Mouse (Mus musculus): ENCODE results near the gene Tmem8b. TPM values are rescaled to one million over a fixed set of nuclear protein-coding genes. Genes with fewer than 3 reads are reported as not detected.

Tmem8b gene
- polyA plus RNA-seq, 1 experiment from 2014 or later, result 13.5 TPM

DNA sequence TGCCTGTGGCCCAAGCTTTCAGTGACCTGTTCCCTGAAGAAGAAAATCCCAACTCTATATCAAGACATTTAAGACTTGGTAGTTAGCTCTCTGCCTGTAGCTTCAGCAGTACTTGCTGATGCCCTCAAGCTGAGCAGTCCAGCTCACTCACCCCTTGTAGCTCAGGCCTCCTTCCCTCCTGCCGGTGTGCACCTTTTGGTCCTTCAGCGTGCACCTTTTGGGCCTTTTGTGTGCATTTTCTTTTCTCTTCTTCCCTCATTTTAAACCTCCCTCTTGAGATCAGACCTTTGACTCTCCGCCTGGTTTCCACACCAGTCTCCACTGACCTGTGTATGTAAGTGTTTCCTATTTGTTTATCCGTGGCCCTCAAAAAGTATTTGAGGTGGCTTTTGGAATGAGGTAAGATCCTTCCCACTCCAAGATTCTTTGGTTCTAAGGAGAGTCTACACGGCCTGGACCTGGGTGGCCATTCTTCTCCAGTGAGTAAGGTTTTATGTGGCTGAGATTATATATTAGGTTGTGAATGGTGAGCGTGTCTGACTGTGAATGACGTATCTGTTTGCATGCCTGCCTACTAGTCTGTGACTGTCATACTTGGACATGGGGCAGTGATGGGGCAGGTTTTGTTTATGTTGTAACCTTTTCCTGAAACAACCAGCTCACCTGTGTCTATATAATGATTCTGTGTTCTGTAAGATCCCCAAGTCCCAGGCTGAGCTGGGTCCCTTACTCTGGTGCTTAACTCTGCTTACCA is 34.0 kb upstream of the Tmem8b start:
- 0 out of 2 replicates have a peak overlapping the region, but pooled peaks have one; percentile 64 for H3K4me3 ChIP-seq
- H3K27ac ChIP-seq (replicated peaks), result no peak overlapping the region
- H3K27me3 ChIP-seq, result no peaks in the 10 kb centered on the region
- 79% methylated on average over 7 of the region's 7 CpGs for WGBS
- peak overlapping the region; percentile 86 for H3K4me2 ChIP-seq
- ATAC-seq (ENCODE audit: low read depth), result no peak
- H3K9ac ChIP-seq, result peak overlapping the region; percentile 43; the same call in 1 of the 2 replicates
- no peaks in the 10 kb centered on the region for H3K36me3 ChIP-seq
- H3K9me3 ChIP-seq, result no peaks in the 10 kb centered on the region
- peaks cover 60% of the 10 kb centered on the region for H3K4me1 ChIP-seq (replicated peaks)

GRCm38 (mm10) chr4:43636751-43637150 is 32.0 kb upstream of the Tmem8b start:
- H3K27ac ChIP-seq (replicated peaks), result no peak overlapping the region
- no peak overlapping the region for H3K9ac ChIP-seq
- H3K4me1 ChIP-seq (replicated peaks), result peaks cover 43% of the 10 kb centered on the region
- H3K36me3 ChIP-seq, result peaks cover 5% of the 10 kb centered on the region
- no peak overlapping the region for H3K4me3 ChIP-seq
- no peaks in the 10 kb centered on the region for H3K9me3 ChIP-seq
- no peak overlapping the region for H3K4me2 ChIP-seq
- ATAC-seq (ENCODE audit: low read depth), result no peak
- no peaks in the 10 kb centered on the region for H3K27me3 ChIP-seq
- 77% methylated on average over 6 of the region's 6 CpGs for WGBS

- Histone ChIP-seq H3K36me3 (peaks cover 29% of the 10 kb centered on the region), H3K4me1 (replicated peaks) (peaks cover 10% of the 10 kb centered on the region), H3K4me2 (no peak overlapping the region), H3K27ac (replicated peaks) (no peak overlapping the region), H3K27me3 (no peaks in the 10 kb centered on the region), H3K9me3 (no peaks in the 10 kb centered on the region), H3K9ac (no peak overlapping the region), H3K4me3 (no peak overlapping the region)
- no peak for ATAC-seq (ENCODE audit: low read depth)
- 74% methylated on average over 9 of the region's 9 CpGs for WGBS
Measured at GRCm38 (mm10) chr4:43640076-43640475, 28.7 kb upstream of the Tmem8b start.

DNA sequence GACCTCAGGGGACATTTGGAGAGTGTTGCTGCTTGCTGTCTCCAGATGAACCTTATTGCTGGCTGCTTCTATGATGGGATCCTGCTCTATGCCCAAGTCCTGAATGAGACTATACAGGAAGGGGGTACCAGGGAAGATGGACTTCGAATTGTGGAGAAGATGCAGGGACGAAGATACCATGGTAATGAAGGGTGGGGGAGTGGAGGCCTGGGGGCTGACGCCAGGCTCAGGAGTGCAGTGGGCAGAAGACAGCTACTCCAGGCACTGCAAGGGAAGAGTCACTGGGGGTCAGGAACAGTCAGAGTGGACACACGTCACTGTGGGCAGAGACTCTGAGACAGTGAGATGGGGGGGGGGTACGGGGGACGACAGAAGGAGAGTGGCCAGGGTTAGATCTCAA is 28.3 kb upstream of the Tmem8b start:
- no peaks in the 10 kb centered on the region for H3K9me3 ChIP-seq
- peaks cover 33% of the 10 kb centered on the region for H3K36me3 ChIP-seq
- H3K9ac ChIP-seq, result no peak overlapping the region
- H3K4me3 ChIP-seq, result no peak overlapping the region
- 85% methylated on average over 6 of the region's 6 CpGs for WGBS
- no peak overlapping the region for H3K4me2 ChIP-seq
- no peak overlapping the region for H3K27ac ChIP-seq (replicated peaks)
- H3K27me3 ChIP-seq, result no peaks in the 10 kb centered on the region
- peaks cover 6% of the 10 kb centered on the region; the same call in 1 of the 2 replicates for H3K4me1 ChIP-seq (replicated peaks)
- ATAC-seq (ENCODE audit: low read depth), result no peak

GRCm38 (mm10) chr4:43649783-43650182 is 19.0 kb upstream of the Tmem8b start:
- Histone ChIP-seq H3K27ac (replicated peaks) (no peak overlapping the region), H3K36me3 (peaks cover 68% of the 10 kb centered on the region)
- WGBS, result 90% methylated on average over 3 of the region's 3 CpGs

DNA sequence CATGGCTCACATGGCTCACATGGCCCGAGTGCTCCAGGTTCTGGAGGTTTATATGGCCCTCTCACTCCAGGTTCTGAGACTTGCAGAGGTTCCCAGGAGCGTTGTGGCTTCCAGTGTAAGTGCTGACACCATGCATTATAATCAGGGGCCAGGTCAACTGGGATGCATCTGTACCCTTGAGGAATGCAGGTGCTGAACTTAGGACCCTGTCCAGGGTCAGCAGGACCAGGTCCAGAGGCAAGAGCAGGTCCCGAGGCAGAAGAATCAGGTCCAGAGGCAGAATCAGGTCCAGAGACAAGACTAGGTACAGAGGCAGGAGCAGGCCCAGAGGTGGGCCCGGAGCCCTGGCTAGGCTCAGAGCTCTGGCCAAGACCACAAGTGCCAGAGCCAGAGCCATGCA is 16.0 kb upstream of the Tmem8b start:
- H3K9ac ChIP-seq, result peak overlapping the region; percentile 31; the same call in 1 of the 2 replicates
- 0 out of 2 replicates have a peak overlapping the region, but pooled peaks have one; percentile 28 for H3K4me3 ChIP-seq
- H3K4me2 ChIP-seq, result peak overlapping the region; percentile 49
- H3K9me3 ChIP-seq, result peaks cover 5% of the 10 kb centered on the region
- H3K36me3 ChIP-seq, result peaks cover 43% of the 10 kb centered on the region
- no peak for ATAC-seq (ENCODE audit: low read depth)
- WGBS, result 87% methylated on average over 4 of the region's 4 CpGs
- H3K27me3 ChIP-seq, result no peaks in the 10 kb centered on the region
- no peak overlapping the region; the same call in 1 of the 2 replicates for H3K27ac ChIP-seq (replicated peaks)
- peaks cover 26% of the 10 kb centered on the region for H3K4me1 ChIP-seq (replicated peaks)

More at GRCm38 (mm10) chr4:43649783-43650182, 19.0 kb upstream of the Tmem8b start:
- no peaks in the 10 kb centered on the region for H3K27me3 ChIP-seq
- no peak overlapping the region for H3K4me3 ChIP-seq
- no peak for ATAC-seq (ENCODE audit: low read depth)
- H3K4me2 ChIP-seq, result no peak overlapping the region
- H3K4me1 ChIP-seq (replicated peaks), result peaks cover 12% of the 10 kb centered on the region
- no peak overlapping the region for H3K9ac ChIP-seq
- H3K9me3 ChIP-seq, result peaks cover 5% of the 10 kb centered on the region

DNA sequence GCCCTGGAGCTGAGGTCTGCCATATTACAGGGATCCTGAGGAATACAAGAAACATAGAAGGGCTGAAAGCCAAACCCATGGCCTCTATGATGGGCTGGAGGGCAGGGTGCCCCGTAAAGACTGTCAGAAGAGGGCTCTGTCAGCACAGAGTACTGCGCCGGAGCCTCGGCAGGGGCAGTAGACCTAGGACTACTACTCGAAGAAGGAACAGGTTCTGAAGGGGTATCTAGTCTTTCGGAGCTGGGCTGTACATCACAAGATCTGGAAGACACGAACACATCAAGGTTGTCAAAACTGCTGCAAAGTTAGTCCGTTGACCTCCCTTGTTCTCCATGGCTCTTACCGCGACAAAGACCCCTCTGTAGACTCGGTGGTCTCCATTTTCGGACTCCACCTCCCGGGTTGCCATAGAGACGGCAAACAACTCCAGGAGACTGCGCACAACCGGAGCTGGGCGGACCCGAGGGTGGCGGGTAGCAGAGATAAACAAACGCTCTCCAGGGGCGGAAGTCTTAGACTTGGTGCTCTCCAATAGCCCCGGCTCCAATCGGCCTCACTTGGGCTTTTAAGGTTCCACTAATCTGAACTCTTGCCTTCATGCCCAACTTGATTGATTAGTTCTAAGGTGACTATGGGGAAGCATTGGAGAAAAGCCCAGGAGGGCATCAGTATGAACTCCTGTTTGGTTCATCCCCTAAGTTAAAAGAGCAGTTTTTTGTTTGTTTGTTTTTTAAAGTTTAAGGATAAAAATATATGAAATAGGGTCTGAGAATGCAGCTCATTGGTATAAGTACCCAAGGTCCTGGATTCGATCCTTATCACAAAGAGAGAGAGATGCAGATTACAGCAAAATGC is 15.4 kb upstream of the Tmem8b start, which contains the start of gene Spag8:
Spag8 (minus strand) TSS at position 434 of the 855 bp plus-strand sequence.
- H3K4me2 ChIP-seq, result peak within 1 kb of the TSS; percentile 49
- H3K4me1 ChIP-seq (replicated peaks), result peaks cover 26% of the 10 kb centered on the region
- peak within 1 kb of the TSS; percentile 28 for H3K4me3 ChIP-seq
- H3K27me3 ChIP-seq, result peaks cover 2% of the 10 kb centered on the region; the same call in 1 of the 2 replicates
- peaks cover 36% of the 10 kb centered on the region for H3K36me3 ChIP-seq
- ATAC-seq (ENCODE audit: low read depth), result no peak
- WGBS, result 16% methylated on average over 24 of the region's 24 CpGs
- no peak within 1 kb of the TSS; the same call in 1 of the 2 replicates for H3K27ac ChIP-seq (replicated peaks)
- H3K9me3 ChIP-seq, result peaks cover 5% of the 10 kb centered on the region
- peak within 1 kb of the TSS; percentile 31; the same call in 1 of the 2 replicates for H3K9ac ChIP-seq

DNA sequence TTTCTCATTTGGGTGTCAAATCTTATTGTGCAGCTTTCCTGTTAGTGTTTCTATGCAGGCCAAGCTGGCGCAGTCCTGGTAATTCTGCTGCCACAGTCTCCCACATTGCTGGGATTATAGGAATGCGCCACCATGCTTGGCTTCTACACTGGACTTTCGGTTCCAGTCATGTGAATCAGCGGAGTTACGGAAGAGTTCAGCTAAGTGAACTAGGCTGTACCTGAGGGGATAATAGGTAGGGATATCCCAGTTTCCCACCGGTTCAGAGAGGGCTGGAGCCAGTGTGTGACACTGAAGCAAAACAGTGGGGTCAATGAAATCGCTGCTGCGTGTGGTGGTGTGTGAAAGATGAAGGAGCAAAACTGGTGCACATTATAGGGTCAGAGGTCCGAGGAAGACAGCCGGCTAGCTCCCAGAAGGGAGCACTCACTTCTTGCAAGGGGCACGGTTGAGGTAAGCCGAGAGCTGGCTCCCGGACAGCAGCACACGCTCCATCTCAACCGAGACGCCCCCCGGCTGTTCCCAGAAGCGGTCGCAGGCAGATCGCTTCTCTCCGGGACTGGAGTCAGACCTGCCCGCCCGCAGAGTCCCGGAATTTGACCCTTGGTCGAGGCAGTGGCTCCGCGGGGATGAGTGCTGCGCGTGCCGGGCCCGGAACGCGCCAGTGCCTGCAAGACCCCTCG is 13.0 kb upstream of the Tmem8b start:
- ATAC-seq (ENCODE audit: low read depth), result peak; percentile 55
- 6% methylated on average over 34 of the region's 34 CpGs for WGBS
- H3K4me3 ChIP-seq, result peak overlapping the region; percentile 61
- H3K4me2 ChIP-seq, result peak overlapping the region; percentile 81
- peak overlapping the region; percentile 93 for H3K27ac ChIP-seq (replicated peaks)
- peaks cover 26% of the 10 kb centered on the region for H3K4me1 ChIP-seq (replicated peaks)
- peaks cover 12% of the 10 kb centered on the region for H3K36me3 ChIP-seq
- peaks cover 12% of the 10 kb centered on the region for H3K27me3 ChIP-seq
- H3K9me3 ChIP-seq, result no peaks in the 10 kb centered on the region
- peak overlapping the region; percentile 80 for H3K9ac ChIP-seq

DNA sequence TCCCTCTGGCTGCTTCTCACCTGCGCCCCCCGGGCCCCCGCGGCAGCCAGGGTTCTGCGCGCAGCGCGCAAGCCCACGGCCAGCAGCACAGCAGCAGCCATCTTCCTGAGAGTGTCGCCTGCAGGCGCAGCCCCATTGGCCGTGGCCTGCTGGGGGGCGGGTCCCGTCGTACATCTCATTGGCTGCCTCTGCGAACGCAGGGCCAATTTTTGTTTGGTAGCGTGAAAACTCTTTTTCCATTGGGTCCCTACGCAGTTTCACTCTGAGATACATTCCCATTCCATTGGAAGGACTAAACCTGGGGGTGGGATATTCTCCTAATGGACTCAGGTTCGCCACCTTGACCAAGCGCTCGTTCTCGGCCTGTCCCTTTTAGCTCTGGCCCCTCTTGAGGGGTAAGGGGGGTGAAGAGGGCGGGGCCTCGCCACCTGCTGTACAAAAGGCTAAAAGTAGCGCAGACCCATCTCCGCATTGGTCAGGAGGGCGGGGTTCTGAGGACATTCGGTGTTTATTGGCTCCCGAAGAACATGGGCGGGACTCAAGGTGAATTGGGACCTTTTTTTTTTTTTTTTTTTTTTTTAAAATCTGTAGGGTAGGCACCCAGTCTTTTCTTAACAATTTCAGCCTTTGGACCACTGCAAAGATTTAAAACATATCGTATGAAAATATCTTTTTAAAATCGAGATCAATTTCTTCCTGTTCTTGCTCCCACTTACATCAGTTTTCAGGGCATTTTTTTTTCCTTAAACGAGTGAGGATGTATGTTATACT is 12.2 kb upstream of the Tmem8b start, which contains the start of gene Hint2:
Hint2 (minus strand) TSS at position 128 of the 771 bp plus-strand sequence.
- Histone ChIP-seq H3K36me3 (0 out of 2 replicates have a peak, but pooled peaks cover 5% of the 10 kb centered on the region), H3K4me2 (peak within 1 kb of the TSS; percentile 81)

DNA sequence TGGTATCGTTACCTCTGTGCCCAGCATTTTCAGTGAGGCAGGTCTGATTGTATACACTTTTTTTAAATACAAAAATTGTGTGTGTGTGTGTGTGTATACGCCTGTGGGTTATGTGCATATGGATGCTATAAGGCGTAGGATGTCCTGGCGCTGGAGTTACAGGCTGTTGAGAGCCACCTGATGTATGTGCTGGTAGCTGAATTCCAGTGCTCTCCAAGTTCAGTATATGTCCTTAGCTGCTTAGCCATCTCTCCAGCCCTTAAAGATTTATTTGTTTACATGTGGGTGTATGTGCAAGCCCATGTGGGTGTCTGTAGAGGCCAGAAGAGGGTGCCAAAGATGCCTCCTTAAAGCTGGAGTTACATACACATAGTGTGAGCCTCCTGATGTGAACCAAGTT is 11.6 kb upstream of the Tmem8b start:
- 53% methylated on average over 4 of the region's 4 CpGs for WGBS
- Histone ChIP-seq H3K9me3 (no peaks in the 10 kb centered on the region), H3K4me1 (replicated peaks) (peaks cover 26% of the 10 kb centered on the region), H3K4me3 (peak overlapping the region; percentile 61), H3K4me2 (peak overlapping the region; percentile 81), H3K9ac (no peak overlapping the region), H3K27me3 (peaks cover 26% of the 10 kb centered on the region), H3K36me3 (no peaks in the 10 kb centered on the region), H3K27ac (replicated peaks) (peak overlapping the region; percentile 77; the same call in 1 of the 2 replicates)
- ATAC-seq (ENCODE audit: low read depth), result no peak

More for the DNA sequence above, 12.2 kb upstream of the Tmem8b start, which contains the start of gene Hint2:
- H3K9ac ChIP-seq, result peak within 1 kb of the TSS; percentile 80
- no peaks in the 10 kb centered on the region for H3K9me3 ChIP-seq
- H3K27ac ChIP-seq (replicated peaks), result peak within 1 kb of the TSS; percentile 93
- peaks cover 19% of the 10 kb centered on the region for H3K27me3 ChIP-seq
- peaks cover 26% of the 10 kb centered on the region for H3K4me1 ChIP-seq (replicated peaks)
- 1% methylated on average over 34 of the region's 34 CpGs for WGBS
- peak within 1 kb of the TSS; percentile 61 for H3K4me3 ChIP-seq
- peak; percentile 97 for ATAC-seq (ENCODE audit: low read depth)

DNA sequence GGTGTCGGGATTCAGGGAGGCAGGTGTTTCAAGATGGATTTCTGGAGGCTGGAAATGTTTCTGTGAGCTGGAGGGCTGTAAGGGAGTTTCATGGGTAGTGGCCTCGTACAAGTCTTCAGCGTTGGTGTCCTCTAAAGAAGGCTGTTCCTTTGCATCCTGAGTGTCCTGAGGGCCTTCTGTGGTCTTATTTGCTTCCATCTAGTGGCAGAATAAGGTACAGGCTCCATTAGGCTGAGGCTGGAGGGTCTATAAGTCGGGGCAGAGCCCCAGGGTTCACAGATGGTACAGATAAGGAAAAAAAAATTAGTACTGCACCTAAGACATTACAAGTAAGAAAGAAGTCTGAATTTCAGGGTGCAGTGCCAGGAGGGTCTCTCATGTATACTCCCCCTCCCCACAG is 2.4 kb upstream of the Tmem8b start:
- WGBS, result 26% methylated on average over 4 of the region's 4 CpGs
- H3K4me1 ChIP-seq (replicated peaks), result peaks cover 25% of the 10 kb centered on the region
- no peak overlapping the region for H3K27ac ChIP-seq (replicated peaks)
- H3K27me3 ChIP-seq, result peaks cover 48% of the 10 kb centered on the region
- no peaks in the 10 kb centered on the region for H3K9me3 ChIP-seq
- H3K4me2 ChIP-seq, result no peak overlapping the region
- no peak for ATAC-seq (ENCODE audit: low read depth)
- no peak overlapping the region for H3K9ac ChIP-seq
- H3K36me3 ChIP-seq, result no peaks in the 10 kb centered on the region
- H3K4me3 ChIP-seq, result no peak overlapping the region
